Mouse (Mus musculus) heart, embryonic 15.5 days (tissue): ENCODE data around the gene Msl1. TPM values are rescaled to one million over a fixed set of nuclear protein-coding genes. Genes with fewer than 3 reads are reported as not detected.

ENCODE experiments used
- ATAC-seq: fragments of 200-750 bp; cut with Nextera tagmentation; replicated peaks from 2 replicates; pipeline ENCODE4 v1.8.0; 2017; ENCODE audit warnings: low read depth, moderate TSS enrichment; ENCODE audit not compliant: insufficient number of reproducible peaks, insufficient read depth, low FRiP score
- H3K27ac ChIP-seq: fragments of 300-500 bp; sonication (generic); 2 replicates; pipeline ENCODE4 v1.5.1; 2015; ENCODE audit warnings: mild to moderate bottlenecking, inconsistent platforms
- H3K27me3 ChIP-seq: fragments of 300-500 bp; sonication (generic); 2 replicates; pipeline ENCODE4 v1.6.1; 2015; ENCODE audit warnings: inconsistent platforms
- H3K36me3 ChIP-seq: fragments of 300-500 bp; sonication (generic); 2 replicates; pipeline ENCODE4 v1.6.1; 2015; ENCODE audit warnings: mild to moderate bottlenecking, inconsistent platforms
- H3K4me1 ChIP-seq: fragments of 300-500 bp; sonication (generic); replicated peaks from 2 replicates; pipeline ENCODE4 v1.6.1; 2015; ENCODE audit warnings: inconsistent platforms
- H3K4me2 ChIP-seq: fragments of 300-500 bp; sonication (generic); 2 replicates; pipeline ENCODE4 v1.6.1; 2015; ENCODE audit warnings: inconsistent platforms, mild to moderate bottlenecking, moderate library complexity
- H3K4me3 ChIP-seq: fragments of 300-500 bp; sonication (generic); 2 replicates; pipeline ENCODE4 v1.5.1; 2015; ENCODE audit warnings: mild to moderate bottlenecking, inconsistent platforms
- H3K9ac ChIP-seq: fragments of 300-500 bp; sonication (generic); 2 replicates; pipeline ENCODE4 v1.6.1; 2015; ENCODE audit warnings: mild to moderate bottlenecking, inconsistent platforms
- H3K9me3 ChIP-seq: fragments of 300-500 bp; sonication (generic); replicated peaks from 2 replicates; pipeline ENCODE4 v1.6.1; 2016; ENCODE audit warnings: inconsistent platforms
- WGBS: fragments of 180-500 bp; shearing (Covaris S2); methylation state at CpG from one replicate; pipeline ENCODE4 v1.1.7; 2015; ENCODE audit warnings: mixed read lengths; 5-methylcytosine and 5-hydroxymethylcytosine counted together
- polyA plus RNA-seq: library from polyadenylated mRNA; unstranded; fragments of >200 nt; fragmentation: Nextera tagmentation; extraction: Ambion mirVana; gene quantifications from 2 replicates; pipeline ENCODE4 v1.2.1, GENCODE M21; 2015

Msl1 gene
- polyA plus RNA-seq, 1 experiment from 2014 or later, result 15.5 TPM

- Histone ChIP-seq H3K9ac (peak overlapping the region; percentile 72), H3K36me3 (no peaks in the 10 kb centered on the region), H3K9me3 (no peaks in the 10 kb centered on the region), H3K4me2 (peak overlapping the region; percentile 93), H3K27ac (peak overlapping the region; percentile 85), H3K4me1 (peaks cover 58% of the 10 kb centered on the region), H3K27me3 (no peaks in the 10 kb centered on the region), H3K4me3 (peak overlapping the region; percentile 59)
- under 1% methylated on average over 25 of the region's 25 CpGs for WGBS
- ATAC-seq, result no peak; the same call in 1 of the 2 replicates
These were observed 6.0 kb upstream of the Msl1 start for GRCm38 (mm10) chr11:98789219-98789807.

- WGBS, result 31% methylated on average over 5 of the region's 5 CpGs
- Histone ChIP-seq H3K4me2 (peak overlapping the region; percentile 93), H3K9me3 (no peaks in the 10 kb centered on the region), H3K27ac (peak overlapping the region; percentile 85), H3K4me1 (peaks cover 54% of the 10 kb centered on the region), H3K36me3 (no peaks in the 10 kb centered on the region), H3K4me3 (peak overlapping the region; percentile 59), H3K9ac (peak overlapping the region; percentile 72), H3K27me3 (no peaks in the 10 kb centered on the region)
- no peak for ATAC-seq
These were observed 5.5 kb upstream of the Msl1 start for GRCm38 (mm10) chr11:98789824-98790223.

GRCm38 (mm10) chr11:98790631-98791205 is 4.6 kb upstream of the Msl1 start:
- no peak overlapping the region for H3K9ac ChIP-seq
- 81% methylated on average over 5 of the region's 5 CpGs for WGBS

GRCm38 (mm10) chr11:98791448-98791847 is 3.9 kb upstream of the Msl1 start:
- Histone ChIP-seq H3K9me3 (no peaks in the 10 kb centered on the region), H3K27me3 (no peaks in the 10 kb centered on the region), H3K4me2 (no peak overlapping the region), H3K9ac (no peak overlapping the region), H3K36me3 (no peaks in the 10 kb centered on the region), H3K4me1 (peaks cover 37% of the 10 kb centered on the region), H3K27ac (no peak overlapping the region), H3K4me3 (no peak overlapping the region)
- 73% methylated on average over 1 of the region's 1 CpGs for WGBS
- no peak for ATAC-seq

More at GRCm38 (mm10) chr11:98790631-98791205, 4.6 kb upstream of the Msl1 start:
- peaks cover 45% of the 10 kb centered on the region for H3K4me1 ChIP-seq
- H3K4me2 ChIP-seq, result no peak overlapping the region
- no peak overlapping the region for H3K4me3 ChIP-seq
- no peaks in the 10 kb centered on the region for H3K27me3 ChIP-seq
- H3K27ac ChIP-seq, result no peak overlapping the region
- H3K9me3 ChIP-seq, result no peaks in the 10 kb centered on the region
- no peak for ATAC-seq
- H3K36me3 ChIP-seq, result no peaks in the 10 kb centered on the region

GRCm38 (mm10) chr11:98792081-98792480 is 3.2 kb upstream of the Msl1 start:
- H3K9ac ChIP-seq, result no peak overlapping the region
- ATAC-seq, result no peak
- H3K9me3 ChIP-seq, result no peaks in the 10 kb centered on the region
- H3K27ac ChIP-seq, result no peak overlapping the region
- H3K27me3 ChIP-seq, result no peaks in the 10 kb centered on the region
- H3K36me3 ChIP-seq, result no peaks in the 10 kb centered on the region
- no peak overlapping the region for H3K4me2 ChIP-seq
- H3K4me3 ChIP-seq, result no peak overlapping the region
- H3K4me1 ChIP-seq, result peaks cover 32% of the 10 kb centered on the region
- 18% methylated on average over 4 of the region's 4 CpGs for WGBS

GRCm38 (mm10) chr11:98794469-98795014 is 774 bp upstream of the Msl1 start:
- WGBS, result under 1% methylated on average over 29 of the region's 30 CpGs
- H3K36me3 ChIP-seq, result peaks cover 8% of the 10 kb centered on the region
- peak; percentile 64 for ATAC-seq
- H3K4me3 ChIP-seq, result peak overlapping the region; percentile 95
- no peaks in the 10 kb centered on the region for H3K27me3 ChIP-seq
- peak overlapping the region; percentile 100 for H3K9ac ChIP-seq
- H3K9me3 ChIP-seq, result no peaks in the 10 kb centered on the region
- peak overlapping the region; percentile 79 for H3K4me2 ChIP-seq
- peaks cover 35% of the 10 kb centered on the region for H3K4me1 ChIP-seq
- peak overlapping the region; percentile 100 for H3K27ac ChIP-seq

GRCm38 (mm10) chr11:98795714-98796514 is 598 bp downstream of the Msl1 start:
- H3K4me1 ChIP-seq, result peaks cover 29% of the 10 kb centered on the region
- peak overlapping the region; percentile 79 for H3K4me2 ChIP-seq
- no peaks in the 10 kb centered on the region for H3K9me3 ChIP-seq
- no peaks in the 10 kb centered on the region for H3K27me3 ChIP-seq
- ATAC-seq, result peak; percentile 32
- H3K36me3 ChIP-seq, result peaks cover 19% of the 10 kb centered on the region
- H3K9ac ChIP-seq, result peak overlapping the region; percentile 100
- H3K27ac ChIP-seq, result peak overlapping the region; percentile 100
- peak overlapping the region; percentile 95 for H3K4me3 ChIP-seq
- under 1% methylated on average over 69 of the region's 74 CpGs for WGBS

GRCm38 (mm10) chr11:98796515-98797216 is 1.4 kb downstream of the Msl1 start:
- ATAC-seq, result no peak
- Histone ChIP-seq H3K9ac (peak overlapping the region; percentile 100), H3K4me2 (peak overlapping the region; percentile 79), H3K27me3 (no peaks in the 10 kb centered on the region), H3K9me3 (no peaks in the 10 kb centered on the region), H3K27ac (peak overlapping the region; percentile 100), H3K4me1 (peaks cover 29% of the 10 kb centered on the region), H3K36me3 (peaks cover 27% of the 10 kb centered on the region), H3K4me3 (peak overlapping the region; percentile 95)
- 2% methylated on average over 23 of the region's 23 CpGs for WGBS

- Histone ChIP-seq H3K27me3 (no peaks in the 10 kb centered on the region), H3K27ac (peak overlapping the region; percentile 100), H3K9ac (peak overlapping the region; percentile 100), H3K36me3 (peaks cover 33% of the 10 kb centered on the region), H3K4me3 (peak overlapping the region; percentile 95), H3K4me2 (peak overlapping the region; percentile 79), H3K4me1 (peaks cover 29% of the 10 kb centered on the region), H3K9me3 (no peaks in the 10 kb centered on the region)
- 2% methylated on average over 5 of the region's 5 CpGs for WGBS
- ATAC-seq, result no peak
These were observed 2.0 kb downstream of the Msl1 start for GRCm38 (mm10) chr11:98797306-98797705.

- peaks cover 39% of the 10 kb centered on the region for H3K36me3 ChIP-seq
- no peak for ATAC-seq
- peak overlapping the region; percentile 95 for H3K4me3 ChIP-seq
These were observed 2.6 kb downstream of the Msl1 start for GRCm38 (mm10) chr11:98797909-98798308.

GRCm38 (mm10) chr11:98804605-98805004 is 9.3 kb downstream of the Msl1 start, which contains the start of gene Casc3:
TSS of gene Casc3 (plus strand) at chr11:98804905.
- WGBS, result 88% methylated on average over 5 of the region's 5 CpGs
- Histone ChIP-seq H3K4me3 (no peak within 1 kb of the TSS), H3K27me3 (no peaks in the 10 kb centered on the region), H3K36me3 (peaks cover 73% of the 10 kb centered on the region), H3K9ac (no peak within 1 kb of the TSS), H3K4me2 (no peak within 1 kb of the TSS), H3K4me1 (peaks cover 16% of the 10 kb centered on the region), H3K27ac (peak within 1 kb of the TSS; percentile 34; the same call in 1 of the 2 replicates), H3K9me3 (no peaks in the 10 kb centered on the region)
- ATAC-seq, result no peak

More at GRCm38 (mm10) chr11:98797909-98798308, 2.6 kb downstream of the Msl1 start:
- WGBS, result 35% methylated on average over 4 of the region's 4 CpGs
- Histone ChIP-seq H3K27ac (peak overlapping the region; percentile 100), H3K9me3 (no peaks in the 10 kb centered on the region), H3K4me2 (peak overlapping the region; percentile 79), H3K27me3 (no peaks in the 10 kb centered on the region), H3K4me1 (peaks cover 29% of the 10 kb centered on the region), H3K9ac (peak overlapping the region; percentile 100)
